Mouse (Mus musculus) forebrain, embryonic 11.5 days (tissue): ENCODE results near the gene Capn7. TPM values are rescaled to one million over a fixed set of nuclear protein-coding genes. Genes with fewer than 3 reads are reported as not detected.

ENCODE experiments used
- ATAC-seq: fragments of 200-750 bp; cut with Nextera tagmentation; replicated peaks from 2 replicates; pipeline ENCODE4 v1.8.0; 2017; ENCODE audit warnings: moderate TSS enrichment; ENCODE audit not compliant: low FRiP score
- DNase-seq: peaks from one replicate; pipeline ENCODE4 v3.0.0-alpha.2; 2017; ENCODE audit warnings: low spot score
- H3K27ac ChIP-seq: fragments of 300-500 bp; sonication (generic); 2 replicates; pipeline ENCODE4 v1.5.1; 2014; ENCODE audit warnings: low read depth, low read length
- H3K27me3 ChIP-seq: fragments of 300-500 bp; sonication (generic); 2 replicates; pipeline ENCODE4 v1.6.1; 2014; ENCODE audit warnings: mild to moderate bottlenecking, low read length, mixed read lengths; ENCODE audit not compliant: control insufficient read depth, insufficient read depth
- H3K36me3 ChIP-seq: fragments of 300-500 bp; sonication (generic); 2 replicates; pipeline ENCODE4 v1.6.1; 2014; ENCODE audit warnings: mild to moderate bottlenecking, low read length, moderate library complexity, mixed read lengths; ENCODE audit not compliant: control insufficient read depth, insufficient read depth
- H3K4me1 ChIP-seq: fragments of 300-500 bp; sonication (generic); replicated peaks from 2 replicates; pipeline ENCODE4 v1.6.1; 2014; ENCODE audit warnings: low read length, mixed read lengths; ENCODE audit not compliant: control insufficient read depth, insufficient read depth
- H3K4me2 ChIP-seq: fragments of 300-500 bp; sonication (generic); 2 replicates; pipeline ENCODE4 v1.6.1; 2014; ENCODE audit warnings: low read depth, mild to moderate bottlenecking, low read length, moderate library complexity, mixed read lengths; ENCODE audit not compliant: severe bottlenecking
- H3K4me3 ChIP-seq: fragments of 300-500 bp; sonication (generic); 2 replicates; pipeline ENCODE4 v1.5.1; 2014; ENCODE audit warnings: low read depth, low read length
- H3K9ac ChIP-seq: fragments of 300-500 bp; sonication (generic); 2 replicates; pipeline ENCODE4 v1.6.1; 2014; ENCODE audit warnings: low read length
- H3K9me3 ChIP-seq: fragments of 300-500 bp; sonication (generic); 2 replicates; pipeline ENCODE4 v1.6.1; 2016; ENCODE audit warnings: low read length, mixed read lengths; ENCODE audit not compliant: control insufficient read depth
- WGBS: fragments of 180-500 bp; shearing (Covaris S2); extraction: QIAGEN DNeasy Blood & Tissue Kit; methylation state at CpG from one replicate; pipeline ENCODE4 v1.1.7; 2014; 5-methylcytosine and 5-hydroxymethylcytosine counted together
- polyA plus RNA-seq: library from polyadenylated mRNA; unstranded; fragments of >200 nt; fragmentation: Nextera tagmentation; extraction: Ambion mirVana; gene quantifications from 2 replicates; pipeline ENCODE4 v1.2.1, GENCODE M21; 2014

Gene Capn7
- polyA plus RNA-seq, 1 experiment from 2014 or later = 36.2 TPM

DNA sequence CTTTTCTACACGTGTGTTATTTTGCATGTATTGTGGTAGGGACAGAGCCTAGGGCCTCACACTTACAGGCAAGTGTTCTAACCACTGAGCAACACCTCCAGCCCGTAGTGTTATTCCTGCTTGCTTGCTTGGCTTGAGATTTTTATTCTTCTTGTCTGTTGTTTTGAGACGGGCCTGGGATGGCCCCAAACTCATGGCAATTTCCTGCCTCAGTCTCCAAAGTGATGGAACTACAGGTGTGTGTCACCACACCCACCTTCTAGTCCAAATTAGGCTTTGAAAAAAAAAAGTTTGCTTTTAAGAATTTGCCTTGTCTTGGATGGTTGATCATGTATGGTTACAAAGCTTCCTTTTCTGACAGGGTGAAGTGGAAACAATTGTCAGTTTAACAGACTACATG is 80.0 kb downstream of the Capn7 start:
- ATAC-seq (no peak), DNase-seq (no peak)
- no peak overlapping the region for H3K27ac ChIP-seq
- no peak overlapping the region for H3K4me3 ChIP-seq
- no peak overlapping the region for H3K9ac ChIP-seq
- WGBS = 72% methylated on average over 3 of the region's 3 CpGs
- peaks cover 8% of the 10 kb centered on the region; the same call in 1 of the 2 replicates for H3K4me1 ChIP-seq
- H3K4me2 ChIP-seq = no peak overlapping the region
- H3K9me3 ChIP-seq = no peaks in the 10 kb centered on the region
- H3K36me3 ChIP-seq = no peaks in the 10 kb centered on the region
- no peaks in the 10 kb centered on the region for H3K27me3 ChIP-seq

DNA sequence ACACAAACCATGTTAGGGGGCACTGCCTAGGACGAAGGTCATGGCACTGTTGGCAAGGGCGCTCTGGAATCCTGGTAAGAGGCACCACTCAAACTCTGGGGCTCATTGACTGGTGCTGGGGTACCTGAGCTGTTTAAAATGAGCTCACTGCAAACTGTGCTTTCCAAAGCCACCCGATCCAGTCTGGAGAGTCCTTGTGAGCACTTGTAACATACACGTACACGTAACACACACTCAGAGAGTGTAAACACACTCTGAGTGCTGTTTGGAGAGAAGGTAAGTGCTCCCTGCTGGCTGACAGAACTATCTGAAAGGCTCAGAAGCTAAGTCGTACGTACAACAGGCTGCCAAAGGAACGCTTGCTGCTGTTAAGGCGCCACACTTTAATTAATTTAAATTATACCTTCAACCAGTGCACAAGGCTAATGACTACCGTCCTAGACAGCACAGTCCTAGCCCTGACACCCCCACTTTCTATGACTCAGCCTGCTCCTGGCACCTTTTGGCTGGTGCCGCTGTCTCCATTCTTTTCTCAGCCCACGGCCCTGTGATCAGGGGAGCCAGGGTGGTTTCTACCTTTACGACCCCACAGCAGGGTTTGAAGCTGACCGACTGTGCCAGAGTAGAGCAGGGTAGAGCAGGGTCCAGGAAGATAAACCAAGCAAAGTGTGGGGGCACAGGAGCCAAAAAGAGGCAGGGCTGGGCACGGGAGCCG is 80.6 kb downstream of the Capn7 start:
- Histone ChIP-seq H3K4me1 (peaks cover 8% of the 10 kb centered on the region; the same call in 1 of the 2 replicates), H3K4me3 (no peak overlapping the region), H3K27me3 (no peaks in the 10 kb centered on the region), H3K27ac (no peak overlapping the region), H3K36me3 (no peaks in the 10 kb centered on the region), H3K9me3 (no peaks in the 10 kb centered on the region), H3K4me2 (no peak overlapping the region), H3K9ac (no peak overlapping the region)
- ATAC-seq (no peak), DNase-seq (no peak)
- 84% methylated on average over 16 of the region's 16 CpGs for WGBS

DNA sequence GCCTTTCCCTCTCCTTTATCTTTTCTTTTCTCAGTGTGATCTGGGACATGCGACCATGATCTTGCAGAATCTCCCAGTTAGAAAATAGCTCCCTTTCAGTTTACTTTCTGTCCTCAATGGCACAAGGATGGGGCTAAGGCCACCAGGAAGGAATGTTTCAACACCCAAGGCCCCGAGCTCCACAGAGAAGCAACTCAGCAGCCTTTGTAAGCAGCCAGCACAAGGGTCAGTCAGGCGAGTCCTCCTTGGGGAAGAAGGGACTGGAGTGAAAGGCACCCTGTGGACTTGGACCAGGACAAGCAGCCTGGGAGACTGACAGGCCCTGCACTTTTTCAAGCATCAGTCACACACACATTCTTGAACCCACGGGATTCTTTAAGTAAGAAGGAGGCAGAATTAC is 82.8 kb downstream of the Capn7 start:
- H3K4me1 ChIP-seq = 0 out of 2 replicates have a peak, but pooled peaks cover 1% of the 10 kb centered on the region

DNA sequence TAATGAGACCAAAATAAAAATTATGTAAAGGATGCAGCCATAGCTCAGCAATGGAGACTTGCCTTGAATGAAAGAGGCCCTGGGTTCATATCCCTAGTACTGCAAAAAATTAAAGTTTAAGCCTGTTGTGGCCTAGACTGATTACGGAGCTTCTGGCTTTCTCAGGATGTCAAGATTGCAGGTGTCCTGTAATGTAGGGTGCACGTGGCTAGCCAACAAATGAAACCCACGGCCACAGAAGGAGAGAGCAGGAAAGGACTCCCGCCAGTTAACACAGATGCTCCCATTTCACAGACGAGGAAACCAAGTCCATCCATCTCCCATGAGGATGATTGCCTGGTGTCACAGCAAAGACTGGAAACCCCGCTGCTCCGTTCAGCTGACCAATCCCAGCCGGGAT is 83.7 kb downstream of the Capn7 start:
- ATAC-seq (no peak), DNase-seq (no peak)
- Histone ChIP-seq H3K36me3 (no peaks in the 10 kb centered on the region), H3K4me3 (no peak overlapping the region), H3K9me3 (no peaks in the 10 kb centered on the region), H3K4me2 (no peak overlapping the region), H3K4me1 (0 out of 2 replicates have a peak, but pooled peaks cover 1% of the 10 kb centered on the region), H3K27ac (no peak overlapping the region), H3K9ac (no peak overlapping the region), H3K27me3 (no peaks in the 10 kb centered on the region)
- WGBS = 95% methylated on average over 8 of the region's 8 CpGs

More for the DNA sequence above, 82.8 kb downstream of the Capn7 start:
- H3K4me2 ChIP-seq = no peak overlapping the region
- no peak overlapping the region for H3K9ac ChIP-seq
- no peaks in the 10 kb centered on the region for H3K9me3 ChIP-seq
- H3K36me3 ChIP-seq = no peaks in the 10 kb centered on the region
- no peak overlapping the region for H3K4me3 ChIP-seq
- no peaks in the 10 kb centered on the region for H3K27me3 ChIP-seq
- ATAC-seq (no peak), DNase-seq (no peak)
- WGBS = 35% methylated on average over 4 of the region's 4 CpGs
- no peak overlapping the region for H3K27ac ChIP-seq

DNA sequence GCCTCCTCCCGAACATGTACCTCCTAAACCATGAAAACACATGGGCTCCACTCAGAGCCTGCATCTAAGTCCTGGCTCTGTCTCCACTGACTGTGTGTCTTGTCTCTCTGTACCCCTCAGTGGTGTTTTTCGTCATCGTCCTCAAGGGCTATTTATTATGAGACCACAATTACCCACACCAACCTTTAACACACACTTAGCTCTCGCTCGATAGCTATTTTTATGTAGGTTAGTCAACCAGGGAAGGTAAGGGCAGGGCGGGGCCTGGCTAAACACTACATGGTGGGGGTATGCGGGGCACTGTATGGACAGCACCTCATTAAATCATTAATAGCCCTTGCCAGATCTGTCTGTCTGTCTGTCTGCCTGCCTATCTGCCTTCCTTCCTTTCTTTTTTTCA is 84.1 kb downstream of the Capn7 start:
- no peak overlapping the region for H3K9ac ChIP-seq
- H3K27ac ChIP-seq = no peak overlapping the region
- H3K4me2 ChIP-seq = no peak overlapping the region
- DNase-seq (no peak), ATAC-seq (no peak)
- H3K4me3 ChIP-seq = no peak overlapping the region
- no peaks in the 10 kb centered on the region for H3K27me3 ChIP-seq
- 90% methylated on average over 7 of the region's 7 CpGs for WGBS
- no peaks in the 10 kb centered on the region for H3K9me3 ChIP-seq
- H3K4me1 ChIP-seq = 0 out of 2 replicates have a peak, but pooled peaks cover 1% of the 10 kb centered on the region
- H3K36me3 ChIP-seq = no peaks in the 10 kb centered on the region

DNA sequence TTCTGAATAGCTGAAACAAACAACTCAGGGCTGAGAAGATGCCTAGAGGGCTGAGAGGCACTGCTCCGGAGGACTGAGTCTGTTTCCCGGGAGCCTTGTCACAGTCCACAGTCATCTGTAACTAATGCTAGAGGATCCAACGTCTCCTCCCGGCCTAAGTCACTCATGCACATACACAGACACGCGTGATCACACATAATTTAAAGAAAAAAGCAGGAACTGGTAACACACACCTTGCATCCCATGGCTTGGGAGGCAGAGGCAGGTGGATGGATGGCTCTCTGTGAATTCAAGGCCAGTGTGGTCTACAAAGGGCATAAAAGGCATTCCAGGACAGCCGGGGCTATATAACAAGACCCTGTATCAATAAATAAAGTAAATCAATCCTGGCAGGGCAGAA is 84.5 kb downstream of the Capn7 start:
- H3K9me3 ChIP-seq = no peaks in the 10 kb centered on the region
- no peak overlapping the region for H3K4me3 ChIP-seq
- no peaks in the 10 kb centered on the region for H3K36me3 ChIP-seq
- H3K9ac ChIP-seq = no peak overlapping the region
- H3K27me3 ChIP-seq = no peaks in the 10 kb centered on the region
- WGBS = 75% methylated on average over 7 of the region's 7 CpGs
- H3K4me1 ChIP-seq = 0 out of 2 replicates have a peak, but pooled peaks cover 1% of the 10 kb centered on the region
- DNase-seq = no peak
- H3K27ac ChIP-seq = no peak overlapping the region
- H3K4me2 ChIP-seq = no peak overlapping the region
- no peak for ATAC-seq

Other genes starting within 250 kb of the Capn7 start
- gene Smim4, start 207.7 kb upstream of the Capn7 start, polyA plus RNA-seq = 50.9 and 52.7 TPM in 2 replicates
- 565 and 637 TPM in 2 replicates for gene Nt5dc2, start 205.6 kb upstream of the Capn7 start, polyA plus RNA-seq
- gene Stab1, start 168.0 kb upstream of the Capn7 start, polyA plus RNA-seq = 21.8 and 27.1 TPM in 2 replicates
- 0.59 and 0.83 TPM in 2 replicates for gene Tnnc1, start 128.3 kb upstream of the Capn7 start, polyA plus RNA-seq
- 399 and 407 TPM in 2 replicates for gene Nisch, start 119.7 kb upstream of the Capn7 start, polyA plus RNA-seq
- 0.13 and 0.16 TPM in 2 replicates for gene Sema3g, start 118.8 kb upstream of the Capn7 start, polyA plus RNA-seq
- 14.3 and 14.4 TPM in 2 replicates for gene Phf7, start 85.3 kb upstream of the Capn7 start, polyA plus RNA-seq
- 121 and 137 TPM in 2 replicates for gene Bap1, start 85.2 kb upstream of the Capn7 start, polyA plus RNA-seq
- gene Dnah1, start 12.7 kb upstream of the Capn7 start, polyA plus RNA-seq = 7.6 and 8.8 TPM in 2 replicates
- 15.8 and 17.4 TPM in 2 replicates for gene Sh3bp5, start 99.4 kb downstream of the Capn7 start, polyA plus RNA-seq
- gene Eaf1, start 157.8 kb downstream of the Capn7 start, polyA plus RNA-seq = 24.7 and 25.7 TPM in 2 replicates
- gene Mettl6, start 158.4 kb downstream of the Capn7 start, polyA plus RNA-seq = 85.0 and 89.8 TPM in 2 replicates